Mouse (Mus musculus): ENCODE measurements around the gene Bcas2.

- TF ChIP-seq CTCF (IDR thresholded peaks at IDR 0.05) (no peak), EP300 (IDR thresholded peaks at IDR 0.05; ENCODE audit: insufficient read depth, low read depth, low read length) (no peak)
Measured at GRCm38 (mm10) chr3:103214593-103215285, 43.3 kb downstream of the Bcas2 start.

All from heart, adult 2 months (tissue).